Mouse (Mus musculus) lung, adult 2 months (tissue): ENCODE measurements at regions not wholly inside any gene's neighbourhood (a gene's known extent, or its start where the extent isn't known, plus 50 kb on each side); places are given as distances from the start of the nearest gene placed in this dataset.

Experiments used
- DNase-seq: peaks from one replicate; pipeline ENCODE4 v3.0.0; 2022
- H3K4me1 ChIP-seq: fragments of 200-500 bp; 2 replicates; pipeline ENCODE4 v1.6.1; 2011; ENCODE audit warnings: low read length; ENCODE audit not compliant: control insufficient read depth, insufficient read depth
- H3K4me3 ChIP-seq: fragments of 200-500 bp; replicated peaks from 2 replicates; pipeline ENCODE3; 2011; ENCODE audit warnings: low read depth, mild to moderate bottlenecking, control low read depth, low read length; ENCODE audit errors: extremely low read depth
- CTCF ChIP-seq: fragments of 200-500 bp; IDR thresholded peaks from 2 replicates; pipeline ENCODE4 v1.5.1; 2011; ENCODE audit warnings: mild to moderate bottlenecking, low read length, control low read depth; ENCODE audit not compliant: insufficient read depth
- POLR2A ChIP-seq: fragments of 200-500 bp; IDR thresholded peaks from 2 replicates; pipeline ENCODE4 v1.6.1; 2011; ENCODE audit warnings: low read depth, mild to moderate bottlenecking, control low read depth, low read length, borderline replicate concordance; ENCODE audit errors: extremely low read depth
- WGBS: fragments of 180-500 bp; shearing (Covaris S2); methylation state at CpG from one replicate; pipeline ENCODE4 v1.1.7; 2018; 5-methylcytosine and 5-hydroxymethylcytosine counted together

DNA sequence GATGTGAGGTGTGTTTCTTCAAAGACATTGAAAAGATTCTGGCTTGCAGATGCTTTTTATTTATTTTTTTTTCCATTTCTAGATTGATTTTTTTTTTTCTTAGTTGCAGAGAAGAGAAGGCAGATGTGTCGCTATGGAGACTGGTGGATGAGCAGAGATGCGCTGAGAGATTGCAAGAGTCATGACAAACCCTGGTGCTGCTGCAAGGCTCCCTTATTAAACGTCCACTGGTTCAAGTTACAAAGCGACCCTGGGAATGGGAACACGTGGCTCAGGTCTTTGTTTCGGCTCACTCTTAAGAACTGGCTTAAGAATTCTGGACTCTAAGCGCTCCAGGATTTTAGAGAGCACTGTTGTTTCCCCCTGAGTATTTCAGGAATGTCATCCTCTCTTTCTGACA lies 403.1 kb downstream of the Med10 start:
- H3K4me1 ChIP-seq, result no peaks in the 10 kb centered on the region
- H3K4me3 ChIP-seq, result no peak overlapping the region
- TF ChIP-seq CTCF (no peak), POLR2A (no peak)
- 65% methylated on average over 7 of the region's 7 CpGs for WGBS
- no peak for DNase-seq

DNA sequence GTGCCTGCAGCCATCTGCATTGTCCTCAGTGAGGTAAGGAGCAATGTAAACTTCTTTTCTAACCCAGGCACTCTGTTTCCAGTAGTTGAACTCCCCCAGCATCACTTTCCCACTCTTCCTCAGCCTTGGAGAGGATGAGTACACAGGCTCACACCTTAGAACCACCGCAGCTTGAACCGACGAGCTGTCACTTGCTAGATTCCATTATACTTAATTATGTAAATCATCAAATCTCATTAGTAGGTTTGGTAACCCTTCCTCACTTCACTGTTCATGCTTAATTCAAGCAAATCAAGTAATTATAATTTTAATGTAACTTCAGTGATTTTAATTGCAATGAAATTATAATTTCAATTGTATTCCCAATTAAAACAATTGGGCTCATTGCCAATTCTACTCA lies 408.0 kb downstream of the Med10 start:
- no peak for DNase-seq
- no peak overlapping the region for H3K4me3 ChIP-seq
- 49% methylated on average over 3 of the region's 3 CpGs for WGBS
- TF ChIP-seq POLR2A (no peak), CTCF (no peak)
- no peaks in the 10 kb centered on the region for H3K4me1 ChIP-seq

DNA sequence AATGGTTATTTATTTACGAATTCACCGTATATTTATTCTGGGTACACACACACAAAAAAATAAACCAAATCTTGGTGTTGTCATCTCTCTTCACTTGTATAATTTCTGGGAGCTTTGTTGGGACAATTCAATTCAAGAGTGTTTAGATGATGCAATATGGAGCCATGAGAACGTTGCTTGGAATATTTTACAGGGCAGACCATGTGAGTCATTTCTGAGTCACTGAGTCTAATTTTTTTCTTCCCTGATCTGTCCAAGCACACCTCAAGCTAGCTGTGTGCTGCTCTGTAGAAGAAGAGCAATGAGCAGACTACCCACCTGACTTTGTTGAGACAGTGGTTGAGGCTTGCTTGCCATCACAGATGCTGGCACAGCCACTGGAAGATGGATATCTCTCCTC lies 410.8 kb downstream of the Med10 start:
- TF ChIP-seq CTCF (no peak), POLR2A (no peak)
- 74% methylated on average over 3 of the region's 3 CpGs for WGBS
- no peak for DNase-seq
- H3K4me3 ChIP-seq, result no peak overlapping the region
- no peaks in the 10 kb centered on the region for H3K4me1 ChIP-seq

DNA sequence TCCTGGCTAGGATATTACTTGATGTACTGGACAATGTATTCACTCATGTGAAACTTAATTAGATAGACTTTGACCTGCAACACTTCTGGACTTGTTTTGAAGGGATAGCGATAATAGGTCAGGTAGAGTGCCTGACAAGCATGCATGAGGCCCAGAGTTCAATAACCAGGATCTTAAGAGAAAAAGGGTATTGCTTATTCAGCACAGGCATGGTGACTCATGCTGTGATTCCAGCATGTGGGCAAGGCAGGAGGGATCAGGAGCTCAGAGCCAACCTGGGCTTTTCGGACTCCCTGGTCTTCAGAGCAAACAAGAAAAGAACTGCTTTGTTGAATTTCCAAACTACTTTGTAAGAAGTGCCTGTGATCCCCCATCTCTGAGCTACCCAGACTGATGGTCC lies 411.4 kb downstream of the Med10 start:
- 75% methylated on average over 2 of the region's 2 CpGs for WGBS
- no peaks in the 10 kb centered on the region for H3K4me1 ChIP-seq
- TF ChIP-seq CTCF (no peak), POLR2A (no peak)
- no peak overlapping the region for H3K4me3 ChIP-seq
- DNase-seq, result no peak

DNA sequence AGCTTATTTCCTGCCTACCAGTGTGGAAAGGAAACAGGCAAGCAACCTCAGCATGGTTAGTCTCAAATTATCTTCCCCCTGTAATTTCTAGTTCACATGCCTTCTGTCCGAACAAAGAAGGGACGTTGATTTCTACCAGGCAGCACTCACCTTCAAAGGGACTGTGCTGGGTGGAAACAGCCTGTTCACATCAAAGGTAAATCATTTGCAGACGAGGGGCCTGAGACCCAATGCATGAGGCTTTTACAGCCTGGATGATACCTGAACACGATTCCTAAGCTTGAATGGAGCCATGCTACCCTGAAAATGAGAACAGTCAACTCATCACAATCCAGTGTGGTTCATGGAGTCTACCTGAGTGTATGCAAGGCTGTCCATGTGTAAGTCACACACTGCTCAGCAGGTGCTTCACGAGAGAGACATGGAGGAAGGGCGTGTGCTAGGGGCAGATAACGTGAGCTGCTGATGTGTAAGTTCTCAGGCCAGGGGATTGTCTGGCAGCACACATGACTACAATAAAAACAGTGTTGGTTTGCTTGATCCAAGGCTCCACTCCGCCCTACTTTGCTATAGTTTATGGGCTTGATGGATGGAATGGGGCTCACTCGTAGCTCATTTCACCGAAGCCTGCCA lies 411.9 kb downstream of the Med10 start:
- TF ChIP-seq CTCF (no peak), POLR2A (no peak)
- DNase-seq, result no peak
- 70% methylated on average over 10 of the region's 10 CpGs for WGBS
- Histone ChIP-seq H3K4me1 (no peaks in the 10 kb centered on the region), H3K4me3 (no peak overlapping the region)

DNA sequence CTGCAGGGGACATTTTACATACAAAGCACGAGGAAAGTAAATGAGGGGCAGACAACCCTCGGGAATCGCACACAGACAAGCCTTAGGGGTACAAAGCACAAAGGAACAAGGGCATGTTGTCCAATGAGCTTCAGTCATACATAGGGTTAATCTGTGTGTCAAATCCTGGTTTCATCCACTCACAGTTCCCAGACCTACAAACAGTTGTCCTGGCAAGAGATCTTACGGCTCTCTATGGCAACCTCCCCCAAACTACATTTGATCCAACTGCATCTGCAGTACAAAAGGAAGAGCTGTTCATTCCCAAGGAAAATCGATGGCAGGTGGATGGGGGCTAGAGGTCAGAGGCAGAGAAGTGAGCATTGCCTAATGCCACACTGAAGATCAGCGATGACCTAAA lies 413.9 kb downstream of the Med10 start:
- WGBS, result 83% methylated on average over 6 of the region's 6 CpGs
- Histone ChIP-seq H3K4me3 (no peak overlapping the region), H3K4me1 (no peaks in the 10 kb centered on the region)
- TF ChIP-seq POLR2A (no peak), CTCF (no peak)
- DNase-seq, result no peak

DNA sequence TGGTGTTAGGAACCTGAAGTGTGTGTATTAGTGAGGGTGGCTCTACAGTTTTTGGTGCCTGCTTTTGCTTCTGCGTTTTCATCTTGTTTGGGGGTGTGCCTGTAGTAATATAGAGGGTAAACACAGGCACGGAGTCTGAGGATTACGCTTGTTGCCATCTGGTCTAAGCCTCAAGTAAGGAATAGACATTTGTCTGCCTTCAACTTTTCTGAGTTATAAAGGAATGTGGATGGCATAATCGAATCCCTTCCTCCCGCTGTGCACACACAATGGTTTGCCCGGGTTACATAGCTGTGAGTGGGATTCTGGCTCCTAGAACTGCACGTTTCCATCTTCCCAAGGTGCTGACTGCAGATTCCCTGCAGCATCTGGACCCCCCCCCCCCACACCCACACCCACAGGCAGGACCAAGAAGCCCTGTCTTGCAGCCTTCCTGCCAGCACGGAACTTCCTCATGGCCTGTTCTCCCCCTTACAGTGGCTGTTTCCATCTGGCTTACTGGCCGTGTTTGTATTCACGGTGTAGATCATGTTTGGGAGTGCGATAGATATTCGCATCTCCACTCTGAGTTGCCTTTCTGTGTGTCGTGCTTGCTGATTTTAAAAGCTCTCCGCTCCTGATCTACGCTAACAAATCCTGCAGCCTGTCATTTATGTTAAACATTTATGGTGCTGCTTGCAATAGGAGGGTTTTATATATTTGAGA lies 415.4 kb downstream of the Med10 start:
- TF ChIP-seq POLR2A (no peak), CTCF (no peak)
- H3K4me3 ChIP-seq, result no peak overlapping the region
- H3K4me1 ChIP-seq, result no peaks in the 10 kb centered on the region
- 58% methylated on average over 15 of the region's 15 CpGs for WGBS
- no peak for DNase-seq

DNA sequence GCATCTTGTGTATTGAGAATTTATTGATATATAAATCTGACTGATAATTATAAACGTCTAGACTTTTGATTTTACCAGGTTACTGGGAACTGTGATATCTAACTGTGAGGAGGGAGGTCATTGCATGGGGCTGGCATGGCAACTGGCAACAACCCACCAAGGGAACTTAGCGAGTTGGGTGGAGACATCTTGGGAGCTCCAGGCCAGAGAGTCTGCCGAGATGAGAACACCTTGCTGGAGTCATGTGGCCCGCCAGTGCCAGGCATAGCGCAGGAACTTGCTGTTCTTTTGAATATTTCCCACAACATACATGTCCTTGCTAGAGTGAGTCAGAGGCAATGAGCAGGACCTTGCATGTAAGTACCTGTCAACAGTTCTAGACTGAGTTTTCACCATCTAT lies 413.9 kb downstream of the Ice1 start:
- 86% methylated on average over 5 of the region's 5 CpGs for WGBS

DNA sequence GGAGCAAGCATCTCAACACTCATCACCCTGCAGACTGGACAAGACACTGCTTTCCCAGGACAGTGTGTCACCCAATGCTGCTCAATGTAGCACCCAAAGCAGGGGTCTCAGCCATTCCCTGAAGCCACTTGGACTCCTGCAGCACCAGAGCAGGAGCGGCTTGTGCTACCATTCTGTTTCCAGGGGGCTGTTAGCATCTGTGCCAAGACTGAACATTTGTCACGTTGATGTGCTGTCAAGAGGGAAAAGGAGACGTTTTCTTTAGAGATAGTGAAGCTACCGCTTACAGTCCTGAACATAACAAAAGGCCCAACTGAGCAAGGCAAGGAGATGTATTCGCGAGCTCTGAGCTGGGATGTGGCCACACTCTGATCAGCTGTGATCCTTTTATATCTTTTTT lies 410.3 kb downstream of the Ice1 start:
- 59% methylated on average over 6 of the region's 6 CpGs for whole genome bisulfite sequencing
- TF ChIP-seq CTCF, result no peak
- no peak for TF ChIP-seq POLR2A
- no peak overlapping the region for H3K4me3 ChIP-seq
- H3K4me1 ChIP-seq, result no peaks in the 10 kb centered on the region
- no peak for DNase-seq

More for the DNA sequence above, 413.9 kb downstream of the Ice1 start:
- no peak for DNase-seq
- Histone ChIP-seq H3K4me3 (no peak overlapping the region), H3K4me1 (no peaks in the 10 kb centered on the region)
- TF ChIP-seq CTCF (no peak), POLR2A (no peak)
